Mouse (Mus musculus): ENCODE measurements around the gene Git2. TPM values are rescaled to one million over a fixed set of nuclear protein-coding genes. Genes with fewer than 3 reads are reported as not detected.

Git2 gene
- polyA plus RNA-seq, 1 experiment from 2014 or later = 49.6 TPM

DNA sequence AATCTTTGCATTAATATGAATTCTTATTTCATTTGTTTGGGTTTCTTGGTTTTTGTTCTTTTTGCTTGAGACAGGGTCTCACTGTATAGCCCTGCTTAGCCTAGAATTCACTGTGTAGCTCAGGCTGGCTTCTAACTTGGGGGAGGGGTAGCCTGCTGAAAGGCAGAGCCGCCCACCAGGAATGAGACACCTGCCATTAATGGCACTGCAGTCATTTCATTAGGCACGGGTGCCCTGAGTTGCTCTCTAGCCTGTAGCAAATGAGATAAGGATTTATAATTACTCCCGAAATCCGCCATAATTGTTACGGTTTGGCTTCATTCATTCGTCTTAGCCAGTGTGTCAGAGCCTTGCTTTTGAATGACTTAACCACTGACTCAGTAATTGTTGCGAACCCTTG lies 857 bp upstream of the Git2 start:
- no peak overlapping the region for H3K9ac ChIP-seq
- H3K36me3 ChIP-seq = no peaks in the 10 kb centered on the region
- 69% methylated on average over 7 of the region's 7 CpGs for WGBS
- peak overlapping the region; percentile 99 for H3K4me3 ChIP-seq
- no peak overlapping the region for H3K27ac ChIP-seq
- no peaks in the 10 kb centered on the region for H3K9me3 ChIP-seq
- peak overlapping the region; percentile 83 for H3K4me2 ChIP-seq
- H3K4me1 ChIP-seq = peaks cover 24% of the 10 kb centered on the region
- no peak for ATAC-seq (ENCODE audit: insufficient number of reproducible peaks, insufficient read depth, low FRiP score, low TSS enrichment, low read depth)
- H3K27me3 ChIP-seq = no peaks in the 10 kb centered on the region

DNA sequence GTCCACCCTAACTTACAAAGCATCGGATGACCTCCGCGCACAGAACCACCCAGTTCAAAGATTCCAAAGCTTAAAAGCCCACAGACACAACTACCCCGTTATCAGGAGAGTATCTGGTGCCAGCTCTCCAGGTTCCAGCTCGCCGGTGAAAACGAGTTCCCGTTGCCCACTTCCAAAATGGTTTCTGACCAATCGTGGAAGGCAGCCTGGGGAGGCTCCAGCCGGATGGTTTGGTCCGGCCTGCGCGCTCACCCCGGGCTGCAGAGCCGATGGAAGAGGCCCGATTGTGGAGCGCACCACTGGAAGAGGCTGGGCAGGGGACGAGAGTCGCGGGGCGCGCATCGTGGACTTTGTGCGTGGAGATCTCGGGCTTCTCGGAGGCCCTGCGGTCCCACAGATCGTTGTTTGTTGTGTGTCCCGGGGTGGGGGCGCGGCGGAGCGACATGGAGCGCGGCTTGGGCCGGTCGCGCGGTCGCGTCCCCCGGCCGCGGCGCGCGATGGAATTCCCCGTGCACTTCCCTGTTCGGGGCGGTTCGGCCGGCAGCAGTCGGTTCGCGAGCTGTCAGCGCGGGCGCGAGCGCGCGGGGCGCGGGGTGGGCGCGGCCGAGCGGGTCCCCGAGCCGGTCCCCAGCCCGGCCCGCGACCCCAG lies 790 bp downstream of the Git2 start, which contains the start of gene Ankrd13a:
TSS of gene Ankrd13a (plus strand) at position 275 of the 649 bp plus-strand sequence.
- H3K27me3 ChIP-seq = no peaks in the 10 kb centered on the region
- peaks cover 29% of the 10 kb centered on the region for H3K4me1 ChIP-seq
- no peaks in the 10 kb centered on the region for H3K9me3 ChIP-seq
- H3K27ac ChIP-seq = peak within 1 kb of the TSS; percentile 90
- WGBS = under 1% methylated on average over 72 of the region's 73 CpGs
- no peaks in the 10 kb centered on the region for H3K36me3 ChIP-seq
- peak within 1 kb of the TSS; percentile 83 for H3K4me2 ChIP-seq
- peak; percentile 86 for ATAC-seq (ENCODE audit: insufficient number of reproducible peaks, insufficient read depth, low FRiP score, low TSS enrichment, low read depth)
- H3K4me3 ChIP-seq = peak within 1 kb of the TSS; percentile 99
- H3K9ac ChIP-seq = peak within 1 kb of the TSS; percentile 95

DNA sequence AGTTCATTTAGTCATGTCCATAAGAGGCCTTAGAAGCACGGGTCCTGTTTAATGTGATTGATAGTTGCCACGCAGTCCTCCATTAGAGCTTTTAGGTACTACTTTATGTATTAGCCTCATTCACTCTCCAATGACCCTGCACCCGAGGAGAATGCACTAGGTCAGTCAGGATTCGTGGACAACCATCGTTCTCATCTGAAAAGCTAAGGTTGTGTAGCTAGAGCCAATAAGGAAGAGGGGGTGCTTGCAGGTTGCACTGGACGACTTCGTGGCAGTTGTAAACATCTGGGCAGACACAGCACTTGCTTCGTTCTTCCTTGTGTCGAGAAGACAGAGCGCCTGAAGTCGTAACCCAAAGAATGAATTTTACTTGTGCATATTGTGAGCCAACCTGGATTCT lies 1.5 kb downstream of the Git2 start:
- Histone ChIP-seq H3K36me3 (no peaks in the 10 kb centered on the region), H3K9ac (peak overlapping the region; percentile 95), H3K4me3 (peak overlapping the region; percentile 99), H3K4me1 (peaks cover 29% of the 10 kb centered on the region), H3K27me3 (no peaks in the 10 kb centered on the region), H3K4me2 (peak overlapping the region; percentile 83), H3K9me3 (no peaks in the 10 kb centered on the region), H3K27ac (peak overlapping the region; percentile 90)
- WGBS = 3% methylated on average over 11 of the region's 11 CpGs
- no peak for ATAC-seq (ENCODE audit: insufficient number of reproducible peaks, insufficient read depth, low FRiP score, low TSS enrichment, low read depth)

DNA sequence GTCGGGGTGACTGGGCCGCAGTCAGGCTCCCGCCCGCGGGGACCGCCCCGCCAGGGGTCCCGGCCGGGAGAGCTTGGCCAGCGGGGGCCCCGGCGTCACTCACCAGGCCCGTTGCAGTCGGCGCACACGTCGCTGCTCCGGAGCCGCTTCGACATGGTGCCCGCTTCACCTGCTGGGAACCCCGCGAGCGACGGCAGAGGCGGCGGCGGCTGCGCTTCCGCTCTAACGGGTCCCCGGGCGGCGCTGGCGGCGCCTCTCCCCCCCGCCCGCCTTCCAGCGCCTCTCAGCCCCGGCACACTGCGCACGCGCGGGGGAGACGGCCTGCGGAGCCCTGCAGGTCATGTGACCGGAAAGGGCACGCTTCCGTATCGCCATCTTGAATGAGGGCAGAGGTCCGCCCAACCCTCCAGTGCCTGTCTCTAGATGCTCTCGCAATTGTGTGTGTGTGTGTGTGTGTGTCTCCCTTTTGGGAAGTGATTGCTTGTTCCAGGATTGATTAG lies 2.1 kb downstream of the Git2 start:
- under 1% methylated on average over 48 of the region's 52 CpGs for WGBS
- peak; percentile 79 for ATAC-seq (ENCODE audit: insufficient number of reproducible peaks, insufficient read depth, low FRiP score, low TSS enrichment, low read depth)
- peak overlapping the region; percentile 95 for H3K9ac ChIP-seq
- no peaks in the 10 kb centered on the region for H3K36me3 ChIP-seq
- peak overlapping the region; percentile 83 for H3K4me2 ChIP-seq
- peak overlapping the region; percentile 99 for H3K4me3 ChIP-seq
- H3K4me1 ChIP-seq = peaks cover 29% of the 10 kb centered on the region
- H3K27me3 ChIP-seq = no peaks in the 10 kb centered on the region
- peak overlapping the region; percentile 90 for H3K27ac ChIP-seq
- no peaks in the 10 kb centered on the region for H3K9me3 ChIP-seq

DNA sequence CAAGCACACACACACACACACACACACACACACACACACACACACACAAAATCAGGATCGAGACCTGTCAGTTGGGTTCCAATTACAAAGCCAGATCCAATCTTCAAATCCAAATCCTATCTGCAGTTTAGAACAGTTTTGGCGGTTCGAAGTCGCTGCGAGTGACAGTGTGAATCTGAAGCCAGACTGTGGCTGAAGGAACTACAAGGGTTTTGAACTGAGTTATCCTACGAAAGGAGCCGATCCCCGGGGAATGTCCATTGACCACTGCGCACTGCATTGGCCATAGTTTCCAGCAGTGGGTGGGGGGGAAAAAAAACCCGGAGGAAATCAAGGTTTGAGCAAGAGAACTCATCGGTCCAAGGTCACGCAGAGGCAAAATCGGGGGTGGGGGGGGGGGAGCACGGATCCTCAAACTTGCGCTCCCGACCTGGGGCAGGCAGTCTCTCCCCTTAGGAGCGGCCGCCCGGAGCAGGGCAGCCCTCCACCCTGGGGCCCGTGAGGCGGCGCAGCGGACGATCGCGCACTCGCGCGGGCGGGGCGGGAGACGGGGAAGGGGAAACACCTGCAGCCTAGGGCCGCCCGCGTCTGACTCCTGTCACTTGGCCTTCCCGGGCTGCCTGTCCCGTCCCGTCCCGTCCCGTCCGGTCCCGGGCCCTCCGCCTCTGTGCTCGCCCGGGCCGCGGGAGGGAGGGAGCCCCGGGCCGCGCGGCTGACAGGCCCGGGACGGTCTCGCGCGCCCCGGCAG lies 2.7 kb downstream of the Git2 start:
- WGBS = under 1% methylated on average over 32 of the region's 57 CpGs
- peak overlapping the region; percentile 79 for H3K27ac ChIP-seq
- peak overlapping the region; percentile 99 for H3K4me3 ChIP-seq
- peak overlapping the region; percentile 83 for H3K4me2 ChIP-seq
- ATAC-seq (ENCODE audit: insufficient number of reproducible peaks, insufficient read depth, low FRiP score, low TSS enrichment, low read depth) = peak; percentile 40
- no peaks in the 10 kb centered on the region for H3K27me3 ChIP-seq
- no peaks in the 10 kb centered on the region for H3K36me3 ChIP-seq
- no peaks in the 10 kb centered on the region for H3K9me3 ChIP-seq
- H3K9ac ChIP-seq = peak overlapping the region; percentile 95
- H3K4me1 ChIP-seq = peaks cover 29% of the 10 kb centered on the region

DNA sequence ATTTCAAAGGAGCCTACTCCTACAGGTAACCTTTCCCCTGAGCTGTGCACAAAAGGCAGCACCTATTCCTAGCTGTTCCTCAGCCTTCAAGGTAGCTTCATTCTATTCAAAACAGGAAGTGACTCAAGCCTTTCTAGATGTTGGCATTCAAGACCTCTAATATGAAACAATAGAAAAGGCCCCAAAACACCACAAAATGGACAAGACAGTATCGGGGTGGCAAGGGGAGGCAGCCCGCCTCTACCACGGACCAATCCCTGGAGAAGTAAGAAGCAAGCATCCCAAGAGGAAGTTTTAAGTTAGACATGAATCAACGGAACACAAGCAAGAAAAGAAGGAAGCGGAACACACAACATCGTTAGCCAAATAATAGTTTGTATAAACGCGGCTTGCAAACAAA lies 3.5 kb downstream of the Git2 start:
- H3K9me3 ChIP-seq = no peaks in the 10 kb centered on the region
- H3K4me3 ChIP-seq = peak overlapping the region; percentile 99
- H3K36me3 ChIP-seq = no peaks in the 10 kb centered on the region
- peaks cover 29% of the 10 kb centered on the region for H3K4me1 ChIP-seq
- H3K9ac ChIP-seq = peak overlapping the region; percentile 95; the same call in 1 of the 2 replicates
- H3K27me3 ChIP-seq = no peaks in the 10 kb centered on the region
- peak overlapping the region; percentile 83 for H3K4me2 ChIP-seq
- 81% methylated on average over 8 of the region's 8 CpGs for WGBS
- ATAC-seq (ENCODE audit: insufficient number of reproducible peaks, insufficient read depth, low FRiP score, low TSS enrichment, low read depth) = no peak
- no peak overlapping the region for H3K27ac ChIP-seq

DNA sequence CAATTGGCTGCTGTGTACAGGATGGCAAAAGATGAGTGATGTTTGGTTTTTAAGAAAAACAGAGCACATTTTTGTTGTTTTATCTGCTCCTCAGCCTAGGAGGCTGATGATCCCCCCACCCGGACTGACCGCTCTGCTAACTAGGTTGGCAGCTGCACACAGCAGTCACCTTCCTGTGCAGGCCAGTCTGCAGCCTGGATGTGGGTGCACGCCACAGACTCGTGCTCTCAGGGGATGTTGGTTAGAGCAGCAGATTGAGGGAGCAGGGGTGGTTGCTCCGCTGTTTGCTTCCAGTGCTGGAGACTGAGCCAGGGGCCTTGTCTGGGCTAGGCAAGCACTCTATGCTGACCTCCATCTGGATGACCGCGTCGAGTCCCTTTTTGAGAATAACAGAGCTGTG lies 5.5 kb downstream of the Git2 start:
- no peak overlapping the region for H3K4me3 ChIP-seq
- ATAC-seq (ENCODE audit: insufficient number of reproducible peaks, insufficient read depth, low FRiP score, low TSS enrichment, low read depth) = no peak
- 92% methylated on average over 8 of the region's 8 CpGs for WGBS
- H3K4me2 ChIP-seq = no peak overlapping the region
- peaks cover 14% of the 10 kb centered on the region for H3K4me1 ChIP-seq
- no peak overlapping the region for H3K9ac ChIP-seq
- H3K36me3 ChIP-seq = peaks cover 15% of the 10 kb centered on the region
- H3K27me3 ChIP-seq = no peaks in the 10 kb centered on the region
- no peaks in the 10 kb centered on the region for H3K9me3 ChIP-seq
- H3K27ac ChIP-seq = no peak overlapping the region

DNA sequence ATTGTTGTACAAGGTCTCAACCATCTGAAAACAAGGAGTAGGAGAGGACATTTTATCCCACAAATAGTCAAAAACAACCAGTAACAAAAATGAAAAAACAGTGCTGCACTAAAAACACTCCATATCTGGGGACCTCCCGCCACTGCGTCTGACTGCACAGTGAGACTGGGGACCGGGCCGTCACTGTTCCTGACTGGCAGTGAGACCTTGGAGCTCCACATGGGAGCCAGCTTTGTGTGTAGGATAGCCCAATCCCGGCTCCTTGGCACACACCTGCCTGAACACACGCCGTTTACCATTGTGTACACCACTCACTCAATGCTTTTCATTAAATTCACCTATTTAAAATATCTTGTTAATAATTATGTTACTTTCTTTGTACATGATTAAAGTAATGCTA lies 8.1 kb downstream of the Git2 start:
- Histone ChIP-seq H3K27me3 (no peaks in the 10 kb centered on the region), H3K9ac (no peak overlapping the region), H3K4me2 (no peak overlapping the region), H3K36me3 (peaks cover 40% of the 10 kb centered on the region), H3K9me3 (no peaks in the 10 kb centered on the region), H3K27ac (no peak overlapping the region), H3K4me3 (no peak overlapping the region), H3K4me1 (peaks cover 11% of the 10 kb centered on the region)
- no peak for ATAC-seq (ENCODE audit: insufficient number of reproducible peaks, insufficient read depth, low FRiP score, low TSS enrichment, low read depth)
- WGBS = 93% methylated on average over 7 of the region's 7 CpGs

DNA sequence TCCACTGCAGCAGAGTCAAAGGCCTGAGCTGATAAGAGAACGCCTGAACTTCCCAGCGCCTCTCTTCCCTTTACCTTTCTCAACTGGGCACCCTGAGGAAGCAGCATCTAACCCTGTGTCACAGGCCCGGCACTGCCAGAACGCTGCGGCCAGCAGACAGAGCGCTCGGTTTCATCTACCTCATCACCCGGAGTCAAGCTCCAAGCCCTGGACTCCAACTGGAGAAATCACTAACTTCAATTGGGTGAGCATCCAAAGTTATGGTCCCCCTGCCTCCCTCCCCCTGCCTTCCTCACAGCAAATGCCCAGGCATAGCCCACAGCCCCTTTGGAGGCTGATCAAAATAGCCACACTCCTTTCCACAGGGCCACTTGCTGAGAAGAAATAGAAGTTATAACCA lies 8.6 kb downstream of the Git2 start:
- no peak for ATAC-seq (ENCODE audit: insufficient number of reproducible peaks, insufficient read depth, low FRiP score, low TSS enrichment, low read depth)
- Histone ChIP-seq H3K4me1 (peaks cover 6% of the 10 kb centered on the region), H3K9me3 (no peaks in the 10 kb centered on the region), H3K27me3 (no peaks in the 10 kb centered on the region), H3K36me3 (peaks cover 44% of the 10 kb centered on the region), H3K9ac (no peak overlapping the region), H3K27ac (no peak overlapping the region), H3K4me2 (no peak overlapping the region), H3K4me3 (no peak overlapping the region)
- 93% methylated on average over 8 of the region's 8 CpGs for WGBS

DNA sequence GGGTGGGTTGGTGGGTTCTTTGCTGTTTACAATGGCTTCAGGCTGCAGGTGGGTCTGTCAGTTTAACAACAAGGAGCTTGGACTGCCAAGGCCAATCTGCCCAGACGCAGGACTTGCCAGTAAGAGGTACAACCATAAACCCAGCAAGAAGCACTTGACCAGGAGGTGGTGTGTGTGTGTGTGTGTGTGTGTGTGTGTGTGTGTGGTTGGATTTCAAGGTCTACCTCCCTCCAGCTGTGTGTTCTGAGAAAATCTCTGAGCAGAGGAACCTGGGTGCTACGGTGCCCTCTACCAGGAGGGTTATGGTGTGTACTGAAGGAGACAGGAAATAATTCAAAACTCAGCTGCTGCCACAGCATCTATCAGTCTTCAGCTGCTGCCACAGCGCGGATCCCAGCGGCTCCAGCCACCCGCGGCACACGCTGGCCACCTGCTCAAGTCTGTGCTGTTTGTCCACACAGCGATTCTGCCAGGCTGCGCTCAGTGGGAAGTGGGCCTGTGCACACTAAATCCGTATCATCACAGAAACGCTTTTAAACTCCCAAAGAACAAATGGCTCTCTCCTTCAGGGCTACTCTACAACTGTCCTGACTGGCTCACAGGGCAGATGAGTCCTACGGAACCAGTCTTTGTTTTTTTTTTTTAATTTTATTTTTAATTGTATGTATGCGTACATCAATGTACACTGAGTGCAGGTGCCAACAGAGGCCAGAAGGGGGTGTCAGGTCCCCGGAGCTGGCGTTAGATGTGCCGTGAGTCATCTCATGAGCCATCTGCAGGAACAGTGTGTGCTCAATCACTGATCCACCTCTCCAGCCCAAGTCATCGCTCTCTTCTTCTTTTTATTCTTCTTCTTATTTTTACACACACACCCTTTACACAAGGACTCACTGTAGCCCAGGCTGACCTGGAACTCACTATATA lies 10.2 kb downstream of the Git2 start:
- WGBS = 89% methylated on average over 18 of the region's 18 CpGs

DNA sequence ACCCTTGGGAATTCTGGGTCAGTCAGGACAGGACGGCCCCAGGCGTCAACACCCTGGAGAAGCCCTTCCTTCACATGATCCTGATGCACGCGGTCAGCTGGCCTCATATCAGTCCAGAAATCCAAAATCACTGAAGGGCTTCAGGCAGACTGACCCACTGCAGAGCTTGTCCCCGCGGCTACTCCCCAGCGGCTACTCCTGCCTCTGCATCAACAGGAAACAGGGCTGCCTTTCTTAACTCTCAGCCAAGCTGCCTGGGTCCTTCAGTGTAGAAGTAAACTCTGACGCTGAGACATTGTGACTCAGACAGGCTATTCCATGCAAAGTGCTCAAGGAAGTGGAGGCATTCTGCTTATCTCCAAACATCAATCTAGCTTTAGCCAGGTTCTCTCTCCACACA lies 13.3 kb downstream of the Git2 start:
- H3K9ac ChIP-seq = no peak overlapping the region
- H3K36me3 ChIP-seq = peaks cover 79% of the 10 kb centered on the region
- H3K27ac ChIP-seq = no peak overlapping the region
- no peak overlapping the region for H3K4me3 ChIP-seq
- WGBS = 84% methylated on average over 8 of the region's 8 CpGs
- no peaks in the 10 kb centered on the region for H3K27me3 ChIP-seq
- no peak for ATAC-seq (ENCODE audit: insufficient number of reproducible peaks, insufficient read depth, low FRiP score, low TSS enrichment, low read depth)
- H3K9me3 ChIP-seq = no peaks in the 10 kb centered on the region
- H3K4me2 ChIP-seq = no peak overlapping the region
- no peaks in the 10 kb centered on the region for H3K4me1 ChIP-seq

More for the DNA sequence above, 10.2 kb downstream of the Git2 start:
- ATAC-seq (ENCODE audit: insufficient number of reproducible peaks, insufficient read depth, low FRiP score, low TSS enrichment, low read depth) = no peak
- Histone ChIP-seq H3K4me1 (0 out of 2 replicates have a peak, but pooled peaks cover 4% of the 10 kb centered on the region), H3K9me3 (no peaks in the 10 kb centered on the region), H3K36me3 (peaks cover 59% of the 10 kb centered on the region), H3K27me3 (no peaks in the 10 kb centered on the region), H3K9ac (no peak overlapping the region), H3K4me3 (no peak overlapping the region), H3K4me2 (no peak overlapping the region), H3K27ac (no peak overlapping the region)
